Mouse (Mus musculus) midbrain, embryonic 13.5 days (tissue): ENCODE measurements around the gene Unc45a. TPM values are rescaled to one million over a fixed set of nuclear protein-coding genes. Genes with fewer than 3 reads are reported as not detected.

Experiments
- ATAC-seq: fragments of 200-750 bp; cut with Nextera tagmentation; 2 replicates; pipeline ENCODE4 v1.8.0; 2017; ENCODE audit warnings: mild to moderate bottlenecking, moderate TSS enrichment, moderate library complexity
- H3K27ac ChIP-seq: fragments of 300-500 bp; sonication (generic); 2 replicates; pipeline ENCODE4 v1.5.1; 2015; ENCODE audit warnings: inconsistent platforms, mild to moderate bottlenecking, moderate library complexity
- H3K27me3 ChIP-seq: fragments of 300-500 bp; sonication (generic); 2 replicates; pipeline ENCODE4 v1.6.1; 2015; ENCODE audit warnings: mild to moderate bottlenecking, inconsistent platforms
- H3K36me3 ChIP-seq: fragments of 300-500 bp; sonication (generic); 2 replicates; pipeline ENCODE4 v1.6.1; 2015; ENCODE audit warnings: mild to moderate bottlenecking, inconsistent platforms
- H3K4me1 ChIP-seq: fragments of 300-500 bp; sonication (generic); replicated peaks from 2 replicates; pipeline ENCODE4 v1.6.1; 2015; ENCODE audit warnings: inconsistent platforms
- H3K4me2 ChIP-seq: fragments of 300-500 bp; sonication (generic); replicated peaks from 2 replicates; pipeline ENCODE4 v1.6.1; 2015; ENCODE audit warnings: moderate library complexity, mild to moderate bottlenecking, inconsistent platforms
- H3K4me3 ChIP-seq: fragments of 300-500 bp; sonication (generic); replicated peaks from 2 replicates; pipeline ENCODE4 v1.5.1; 2015; ENCODE audit warnings: mild to moderate bottlenecking, inconsistent platforms
- H3K9ac ChIP-seq: fragments of 300-500 bp; sonication (generic); replicated peaks from 2 replicates; pipeline ENCODE4 v1.6.1; 2015; ENCODE audit warnings: mild to moderate bottlenecking, inconsistent platforms
- H3K9me3 ChIP-seq: fragments of 300-500 bp; sonication (generic); 2 replicates; pipeline ENCODE4 v1.6.1; 2016; ENCODE audit warnings: mild to moderate bottlenecking, inconsistent platforms
- WGBS: fragments of 180-500 bp; shearing (Covaris S2); methylation state at CpG from one replicate; pipeline ENCODE4 v1.1.7; 2015; 5-methylcytosine and 5-hydroxymethylcytosine counted together
- polyA plus RNA-seq: library from polyadenylated mRNA; unstranded; fragments of >200 nt; fragmentation: Nextera tagmentation; extraction: Ambion mirVana; gene quantifications from 2 replicates; pipeline ENCODE4 v1.2.1, GENCODE M21; 2015

Gene Unc45a
- polyA plus RNA-seq = 52.5 and 58.6 TPM in 2 replicates

DNA sequence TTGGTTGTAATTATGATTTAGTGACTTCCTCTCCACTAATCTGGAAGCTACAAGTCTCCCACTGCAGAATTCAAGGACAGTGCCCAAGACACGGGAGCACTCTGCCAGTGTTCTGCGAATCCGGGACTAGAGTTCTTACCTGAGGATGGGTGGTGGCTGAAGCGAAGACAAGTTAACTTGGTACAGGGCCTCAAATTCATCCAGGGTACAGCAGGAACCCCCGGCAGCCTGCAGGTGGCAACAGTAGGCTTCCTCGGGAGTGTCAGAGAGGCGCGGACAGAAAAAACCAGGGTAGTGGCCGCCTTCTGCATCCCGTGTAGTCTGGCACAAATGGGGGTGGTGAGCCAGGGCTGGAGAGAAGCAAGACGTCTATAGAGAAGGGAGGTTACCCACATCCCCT is at the start of gene Unc45a:
Gene Unc45a, minus strand, starts transcription at position 213 of the 400 bp plus-strand sequence.
- H3K9me3 ChIP-seq = no peaks in the 10 kb centered on the region
- H3K27me3 ChIP-seq = no peaks in the 10 kb centered on the region
- H3K36me3 ChIP-seq = peaks cover 27% of the 10 kb centered on the region
- peak within 1 kb of the TSS; percentile 71 for H3K9ac ChIP-seq
- peak within 1 kb of the TSS; percentile 59 for H3K4me3 ChIP-seq
- WGBS = 3% methylated on average over 11 of the region's 11 CpGs
- H3K27ac ChIP-seq = peak within 1 kb of the TSS; percentile 88
- peak; percentile 41 for ATAC-seq
- H3K4me2 ChIP-seq = peak within 1 kb of the TSS; percentile 90
- H3K4me1 ChIP-seq = peaks cover 54% of the 10 kb centered on the region

- ATAC-seq = peak; percentile 35
- H3K9ac ChIP-seq = peak within 1 kb of the TSS; percentile 51
- peaks cover 32% of the 10 kb centered on the region for H3K36me3 ChIP-seq
- no peaks in the 10 kb centered on the region for H3K9me3 ChIP-seq
- H3K4me2 ChIP-seq = peak within 1 kb of the TSS; percentile 44
- H3K27ac ChIP-seq = no peak within 1 kb of the TSS; the same call in 1 of the 2 replicates
- peaks cover 25% of the 10 kb centered on the region for H3K4me1 ChIP-seq
- H3K4me3 ChIP-seq = peak within 1 kb of the TSS; percentile 18
- peaks cover 9% of the 10 kb centered on the region for H3K27me3 ChIP-seq
- WGBS = 6% methylated on average over 33 of the region's 33 CpGs
Observed at GRCm38 (mm10) chr7:80387633-80388543, 47.1 kb upstream of the Unc45a start, which contains the start of gene Fes. TSS of gene Fes (minus strand) at chr7:80387946.

DNA sequence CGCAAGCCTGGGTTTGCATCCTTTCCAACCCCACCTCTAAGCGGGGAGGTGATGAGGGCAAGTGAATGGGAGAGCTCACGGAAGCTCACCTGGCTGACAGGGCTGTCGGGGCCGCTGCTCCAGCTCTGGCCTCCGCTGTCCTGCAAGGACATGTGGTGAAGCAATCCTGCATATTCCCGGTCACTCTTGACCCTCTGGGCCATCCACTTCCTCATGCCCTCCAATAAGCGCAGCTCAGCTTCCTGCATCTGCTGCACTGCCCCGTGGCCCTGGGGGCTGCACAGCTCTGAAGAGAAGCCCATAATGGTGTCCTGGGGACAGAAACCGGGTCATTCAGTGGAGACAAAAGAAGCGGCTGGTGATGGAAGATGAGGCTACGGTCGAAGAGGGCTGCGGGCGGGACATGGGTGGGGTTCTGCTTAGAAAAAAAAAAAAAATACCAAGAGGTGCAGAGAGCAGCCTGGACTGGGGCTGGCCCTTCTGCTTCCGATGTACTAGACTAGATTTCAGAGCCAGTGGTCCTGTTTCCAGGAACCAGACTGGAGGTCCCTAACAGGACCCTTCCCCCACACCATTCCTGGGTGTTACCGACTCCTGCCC is 46.3 kb upstream of the Unc45a start:
- Histone ChIP-seq H3K9me3 (no peaks in the 10 kb centered on the region), H3K4me1 (peaks cover 25% of the 10 kb centered on the region), H3K27ac (no peak overlapping the region; the same call in 1 of the 2 replicates), H3K4me2 (peak overlapping the region; percentile 44), H3K9ac (peak overlapping the region; percentile 51; the same call in 1 of the 2 replicates), H3K4me3 (peak overlapping the region; percentile 18; the same call in 1 of the 2 replicates), H3K27me3 (peaks cover 13% of the 10 kb centered on the region), H3K36me3 (peaks cover 25% of the 10 kb centered on the region)
- peak; percentile 35 for ATAC-seq
- 24% methylated on average over 17 of the region's 17 CpGs for WGBS

DNA sequence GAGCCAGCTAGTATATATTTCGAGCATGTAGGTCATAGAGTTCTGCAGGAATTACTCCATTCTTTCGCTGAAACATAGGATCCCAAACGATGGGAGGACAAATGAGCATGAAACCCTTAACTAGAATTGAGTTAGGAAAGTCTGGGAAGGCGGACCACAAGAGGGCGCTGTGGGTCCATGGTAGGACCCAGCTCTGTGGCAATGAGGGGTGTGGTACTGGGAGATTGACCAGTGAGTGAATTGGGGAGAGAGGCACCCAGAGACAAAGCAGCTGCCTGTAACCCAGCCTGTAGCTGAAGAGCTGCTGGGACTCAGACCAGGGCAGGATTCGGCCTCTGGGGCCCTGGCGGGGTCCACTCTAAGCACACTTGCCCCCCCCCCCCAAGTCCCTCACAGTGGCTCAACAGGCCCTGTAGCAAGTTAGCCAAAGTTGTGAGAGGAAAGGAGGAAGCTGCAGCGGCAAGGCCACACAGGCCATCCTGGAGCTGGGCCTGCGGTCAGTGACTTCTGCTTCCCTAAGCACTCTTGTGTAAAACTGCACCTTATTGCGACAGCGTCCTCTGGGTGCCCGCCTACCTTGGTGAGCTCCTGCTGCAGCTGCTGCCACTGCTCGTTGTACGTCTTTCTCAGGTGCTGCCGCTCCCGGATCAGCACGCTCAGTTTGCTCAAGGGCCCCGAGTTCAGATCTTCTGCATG is 45.6 kb upstream of the Unc45a start:
- Histone ChIP-seq H3K4me3 (no peak overlapping the region), H3K27ac (peak overlapping the region; percentile 14; the same call in 1 of the 2 replicates), H3K36me3 (peaks cover 17% of the 10 kb centered on the region), H3K9ac (0 out of 2 replicates have a peak overlapping the region, but pooled peaks have one; percentile 28), H3K9me3 (no peaks in the 10 kb centered on the region), H3K4me1 (peaks cover 25% of the 10 kb centered on the region), H3K4me2 (peak overlapping the region; percentile 44), H3K27me3 (peaks cover 17% of the 10 kb centered on the region)
- ATAC-seq = peak; percentile 66
- 30% methylated on average over 18 of the region's 18 CpGs for WGBS

DNA sequence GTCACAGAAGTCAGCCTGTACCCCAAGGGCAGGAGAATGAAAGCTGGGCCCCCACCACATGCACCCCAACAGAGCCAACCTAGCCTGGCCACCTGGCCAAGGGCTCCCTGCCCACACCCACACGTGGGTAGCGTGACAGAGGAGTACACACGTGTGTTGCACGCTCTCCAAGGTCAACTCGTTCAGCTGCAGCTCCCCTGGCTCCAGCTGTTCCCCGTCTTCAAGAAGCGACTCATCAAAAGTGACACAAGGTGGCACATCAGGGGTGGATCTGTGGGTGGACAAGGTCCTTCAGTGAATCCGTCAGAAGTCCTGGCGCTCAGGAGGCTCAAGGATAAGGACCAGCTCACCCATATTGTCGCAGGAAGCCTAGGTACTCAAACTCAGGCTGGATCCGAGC is 42.1 kb upstream of the Unc45a start:
- no peak for ATAC-seq

DNA sequence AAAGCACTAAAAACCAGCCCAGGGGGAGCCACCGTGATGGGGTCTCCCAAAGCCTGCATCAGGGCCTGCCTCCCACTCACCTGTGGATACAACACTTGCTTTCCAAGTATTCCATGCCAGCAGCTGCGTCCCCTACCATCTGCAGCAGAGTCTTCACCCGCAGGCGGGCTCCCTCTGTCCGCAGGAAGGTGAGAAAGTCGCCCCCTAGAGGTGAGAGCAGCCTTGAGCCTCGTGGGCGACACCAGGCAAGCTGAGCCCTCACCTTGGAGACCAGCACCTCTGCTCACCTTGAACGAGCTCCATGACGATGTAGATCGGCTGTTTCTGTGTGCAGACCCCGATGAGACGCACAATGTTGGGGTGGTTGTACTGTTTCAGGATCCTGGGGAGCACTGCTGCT is 38.7 kb upstream of the Unc45a start:
- H3K4me1 ChIP-seq = peaks cover 13% of the 10 kb centered on the region
- peaks cover 12% of the 10 kb centered on the region for H3K27me3 ChIP-seq
- H3K36me3 ChIP-seq = no peaks in the 10 kb centered on the region
- H3K9ac ChIP-seq = no peak overlapping the region
- no peak overlapping the region for H3K4me3 ChIP-seq
- no peak overlapping the region for H3K27ac ChIP-seq
- ATAC-seq = no peak
- H3K9me3 ChIP-seq = no peaks in the 10 kb centered on the region
- 47% methylated on average over 13 of the region's 13 CpGs for WGBS
- H3K4me2 ChIP-seq = no peak overlapping the region

More for the DNA sequence above, 42.1 kb upstream of the Unc45a start:
- Histone ChIP-seq H3K36me3 (no peaks in the 10 kb centered on the region), H3K4me2 (no peak overlapping the region), H3K27ac (no peak overlapping the region), H3K27me3 (peaks cover 18% of the 10 kb centered on the region), H3K4me1 (peaks cover 16% of the 10 kb centered on the region), H3K9me3 (no peaks in the 10 kb centered on the region), H3K9ac (no peak overlapping the region), H3K4me3 (no peak overlapping the region)
- WGBS = 75% methylated on average over 11 of the region's 11 CpGs

DNA sequence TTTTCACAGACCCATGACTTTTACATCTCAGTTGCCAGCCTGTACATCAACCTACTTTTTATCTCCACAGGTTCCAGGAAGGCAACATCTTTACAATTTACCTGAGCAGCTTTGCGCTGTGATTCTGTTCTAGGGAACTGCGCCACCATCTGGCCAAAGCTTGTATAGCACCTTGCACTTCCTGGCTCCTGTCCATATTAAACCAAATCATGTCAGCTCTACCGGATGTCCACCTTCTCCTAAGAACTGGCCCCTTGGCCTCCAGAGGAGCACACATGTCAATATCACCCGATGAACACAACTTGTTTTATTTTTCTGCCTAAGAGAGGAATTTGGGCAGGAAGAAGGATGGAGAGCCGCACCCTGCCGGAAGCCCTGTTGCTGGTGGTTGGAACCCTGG is 36.7 kb upstream of the Unc45a start:
- H3K9ac ChIP-seq = no peak overlapping the region
- no peak overlapping the region for H3K4me2 ChIP-seq
- peaks cover 18% of the 10 kb centered on the region for H3K27me3 ChIP-seq
- H3K27ac ChIP-seq = no peak overlapping the region
- H3K4me3 ChIP-seq = no peak overlapping the region
- ATAC-seq = no peak
- no peaks in the 10 kb centered on the region for H3K36me3 ChIP-seq
- H3K9me3 ChIP-seq = no peaks in the 10 kb centered on the region
- H3K4me1 ChIP-seq = peaks cover 13% of the 10 kb centered on the region
- 38% methylated on average over 6 of the region's 6 CpGs for WGBS

DNA sequence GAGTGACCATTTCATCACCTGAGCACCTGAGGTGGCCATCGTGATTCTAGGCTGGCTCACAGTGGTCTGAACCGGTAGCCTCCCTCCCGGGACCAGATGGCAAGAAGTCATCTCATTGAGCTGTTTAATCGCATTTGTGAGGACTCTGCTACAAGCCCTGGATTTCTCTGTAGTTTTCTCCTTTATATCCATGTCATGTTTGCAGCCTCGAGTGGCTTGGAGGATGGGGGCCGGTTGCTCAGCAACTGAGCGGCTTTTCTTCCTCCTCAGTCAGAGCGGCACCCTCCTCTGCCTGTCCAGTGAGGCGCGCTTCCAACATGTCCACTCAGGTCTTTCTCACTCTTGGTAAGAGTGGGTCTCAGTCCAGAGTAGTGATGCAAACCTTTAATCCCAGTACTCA is 35.4 kb upstream of the Unc45a start:
- no peaks in the 10 kb centered on the region for H3K9me3 ChIP-seq
- no peaks in the 10 kb centered on the region for H3K36me3 ChIP-seq
- peaks cover 13% of the 10 kb centered on the region for H3K4me1 ChIP-seq
- H3K4me2 ChIP-seq = no peak overlapping the region
- no peak overlapping the region for H3K9ac ChIP-seq
- 47% methylated on average over 10 of the region's 10 CpGs for WGBS
- peak; percentile 46; the same call in 1 of the 2 replicates for ATAC-seq
- 0 out of 2 replicates have a peak, but pooled peaks cover 9% of the 10 kb centered on the region for H3K27me3 ChIP-seq
- H3K4me3 ChIP-seq = no peak overlapping the region
- H3K27ac ChIP-seq = no peak overlapping the region

GRCm38 (mm10) chr7:80375376-80376039 is 34.7 kb upstream of the Unc45a start:
- no peaks in the 10 kb centered on the region for H3K9me3 ChIP-seq
- no peak overlapping the region for H3K9ac ChIP-seq
- H3K4me2 ChIP-seq = no peak overlapping the region
- H3K27me3 ChIP-seq = 0 out of 2 replicates have a peak, but pooled peaks cover 9% of the 10 kb centered on the region
- WGBS = 90% methylated on average over 9 of the region's 9 CpGs
- no peak overlapping the region for H3K4me3 ChIP-seq
- no peaks in the 10 kb centered on the region for H3K36me3 ChIP-seq
- H3K4me1 ChIP-seq = peaks cover 13% of the 10 kb centered on the region
- H3K27ac ChIP-seq = no peak overlapping the region
- no peak for ATAC-seq

- Histone ChIP-seq H3K9ac (no peak overlapping the region), H3K4me1 (peaks cover 20% of the 10 kb centered on the region), H3K9me3 (no peaks in the 10 kb centered on the region), H3K36me3 (no peaks in the 10 kb centered on the region), H3K27me3 (0 out of 2 replicates have a peak, but pooled peaks cover 9% of the 10 kb centered on the region), H3K27ac (no peak overlapping the region), H3K4me3 (no peak overlapping the region), H3K4me2 (no peak overlapping the region)
- no peak for ATAC-seq
- WGBS = 92% methylated on average over 3 of the region's 3 CpGs
Observed at GRCm38 (mm10) chr7:80374733-80375132, 33.9 kb upstream of the Unc45a start.

DNA sequence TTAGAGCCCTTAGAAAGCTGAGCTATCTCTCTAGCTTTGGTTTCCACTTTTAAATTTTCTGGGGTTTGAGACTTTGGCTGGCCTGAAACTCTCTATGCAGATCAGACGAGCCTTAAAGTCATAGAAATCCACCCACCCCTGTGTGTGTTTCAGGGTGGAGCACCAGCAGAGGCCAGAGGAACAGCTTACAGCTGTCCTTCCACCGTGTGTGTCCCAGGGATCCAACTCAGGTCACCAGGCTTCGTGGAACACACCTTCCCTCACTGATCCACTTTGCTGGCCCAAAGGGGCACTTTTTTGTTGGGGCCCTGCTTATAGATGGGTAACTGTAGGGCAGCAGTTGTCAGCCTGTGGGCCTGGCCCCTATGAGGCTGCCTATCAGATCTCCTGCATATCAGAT is 33.5 kb upstream of the Unc45a start:
- H3K36me3 ChIP-seq = no peaks in the 10 kb centered on the region
- no peak overlapping the region for H3K4me3 ChIP-seq
- H3K4me2 ChIP-seq = no peak overlapping the region
- WGBS = 71% methylated on average over 3 of the region's 3 CpGs
- H3K4me1 ChIP-seq = peaks cover 25% of the 10 kb centered on the region
- no peak overlapping the region for H3K27ac ChIP-seq
- H3K27me3 ChIP-seq = 0 out of 2 replicates have a peak, but pooled peaks cover 9% of the 10 kb centered on the region
- ATAC-seq = no peak
- H3K9me3 ChIP-seq = no peaks in the 10 kb centered on the region
- H3K9ac ChIP-seq = no peak overlapping the region
